Mouse (Mus musculus) Patski (cell line): ENCODE data around the gene Cxcl1. TPM values are rescaled to one million over a fixed set of nuclear protein-coding genes. Genes with fewer than 3 reads are reported as not detected.
A peak's percentile ranks its signal among the peaks of the same experiment; 100 is the strongest.

Experiments used
- ATAC-seq: fragments of 100-300 bp; one replicate; pipeline ENCODE4 v1.8.0; 2021
- CTCF ChIA-PET: fragments of 350-600 bp; sonication (Branson Sonifier 250); formaldehyde crosslinking; loops from one replicate; lab custom pipeline; 2022; ENCODE audit warnings: inconsistent platforms; lab: Charles Lee
- POLR2A ChIA-PET: fragments of 350-600 bp; sonication (Branson Sonifier 250); formaldehyde crosslinking; loops from one replicate; lab custom pipeline; 2022; ENCODE audit warnings: antibody characterized with exemption, inconsistent platforms; lab: Charles Lee
- DNase-seq: peaks from one replicate; pipeline ENCODE4 v3.0.0-alpha.2; 2011; ENCODE audit warnings: low read depth, low spot score
- H3K27me3 ChIP-seq: fragments of 371-371 bp; one replicate; pipeline ENCODE4 v1.5.1; 2021
- CTCF ChIP-seq: fragments of 100-300 bp; IDR thresholded peaks from one replicate; pipeline ENCODE4 v1.5.1; 2021
- in situ Hi-C: fragments of 300-500 bp; cut with MboI; formaldehyde crosslinking; loops from 3 replicates; pipeline ENCODE4 v1.11.1; 2018; ENCODE audit warnings: low pct_unique_long_range_greater_than_20kb, mixed read lengths
- polyA plus RNA-seq: library from polyadenylated mRNA; unstranded; gene quantifications from one replicate; pipeline ENCODE4 v1.2.3, GENCODE M21; 2021

Gene Cxcl1
- polyA plus RNA-seq, 1 experiment from 2014 or later: 86.7 TPM

GRCm38 (mm10) chr5:90881682-90882081, 9.4 kb upstream of the Cxcl1 start:
- no peak for TF ChIP-seq CTCF
- ChIA-PET POLR2A (interaction anchor here (1.6 to 2.0 kb wide), 2 partner anchors 9 to 122 kb away, joined by 10 to 12 read pairs; partner anchors contain the start of genes Cxcl1 and Cxcl5), CTCF (interaction anchor here (1.2 to 1.7 kb wide), 7 partner anchors 9 to 220 kb away, joined by 3 to 7 read pairs (median 5); partner anchors contain the start of genes Cxcl1, Cxcl15 and Cxcl3)
- ATAC-seq (peak; percentile 29), DNase-seq (no peak)
- H3K27me3 ChIP-seq: no peaks in the 10 kb centered on the region
- in situ Hi-C loops: loop anchor here (25.0 kb wide), 1 partner anchor 1419 kb away; the partner anchor contains the start of gene Gc

- in situ Hi-C loops: loop anchor here (25.0 kb wide), 1 partner anchor 1420 kb away; the partner anchor contains the start of gene Gc
- no peaks in the 10 kb centered on the region for H3K27me3 ChIP-seq
- DNase-seq: no peak
- ATAC-seq: no peak
- ChIA-PET CTCF (interaction anchor here (1.2 to 1.7 kb wide), 6 partner anchors 9 to 221 kb away, joined by 3 to 7 read pairs (median 4); partner anchors contain the start of genes Cxcl1, Cxcl15 and Cxcl3), POLR2A (interaction anchor here (1.6 to 2.0 kb wide), 2 partner anchors 9 to 123 kb away, joined by 10 to 12 read pairs; partner anchors contain the start of genes Cxcl1 and Cxcl5)
- TF ChIP-seq CTCF: no peak
Observed at GRCm38 (mm10) chr5:90882146-90882545, 8.9 kb upstream of the Cxcl1 start.

GRCm38 (mm10) chr5:90884628-90885242, 6.3 kb upstream of the Cxcl1 start:
- CTCF ChIA-PET: interaction anchor here (1.4 to 2.0 kb wide), 3 partner anchors 9 to 84 kb away, joined by 3 to 6 read pairs (median 5); no protein-coding TSS in a partner anchor
- DNase-seq (no peak), ATAC-seq (no peak)
- POLR2A ChIA-PET: no interaction called here
- TF ChIP-seq CTCF: no peak
- H3K27me3 ChIP-seq: no peaks in the 10 kb centered on the region
- in situ Hi-C loops: loop anchor here (25.0 kb wide), 1 partner anchor 1422 kb away; the partner anchor contains the start of gene Gc

GRCm38 (mm10) chr5:90888661-90889060, 2.4 kb upstream of the Cxcl1 start:
- in situ Hi-C loops: loop anchor here (25.0 kb wide), 1 partner anchor 1426 kb away; the partner anchor contains the start of gene Gc
- CTCF ChIA-PET: interaction anchor here (1.5 to 6.6 kb wide), 4 partner anchors 12 to 227 kb away, joined by 5 to 55 read pairs (median 12); partner anchors contain the start of gene Cxcl2
- POLR2A ChIA-PET: no interaction called here
- no peak for DNase-seq
- no peak for TF ChIP-seq CTCF
- H3K27me3 ChIP-seq: no peaks in the 10 kb centered on the region
- ATAC-seq: no peak

- in situ Hi-C loops: loop anchor here (25.0 kb wide), 1 partner anchor 1429 kb away; the partner anchor contains the start of gene Gc
- ATAC-seq (no peak), DNase-seq (no peak)
- ChIA-PET CTCF (interaction anchor here (1.0 to 6.6 kb wide), 8 partner anchors 10 to 230 kb away, joined by 3 to 55 read pairs (median 8); partner anchors contain the start of gene Cxcl2), POLR2A (interaction anchor here (0.5 to 2.1 kb wide), 2 partner anchors 9 to 226 kb away, joined by 7 to 12 read pairs; no protein-coding TSS in a partner anchor)
- H3K27me3 ChIP-seq: no peaks in the 10 kb centered on the region
- TF ChIP-seq CTCF: no peak
Observed at GRCm38 (mm10) chr5:90891464-90891813, 398 bp downstream of the Cxcl1 start.

GRCm38 (mm10) chr5:90894231-90894630, 3.2 kb downstream of the Cxcl1 start:
- in situ Hi-C loops: loop anchor here (25.0 kb wide), 1 partner anchor 1432 kb away; the partner anchor contains the start of gene Gc
- no peak for ATAC-seq
- no peak for DNase-seq
- ChIA-PET POLR2A (no interaction called here), CTCF (interaction anchor here (6.6 kb wide), 1 partner anchor 8 kb away, joined by 55 read pairs; the partner anchor contains the start of gene Cxcl2)
- TF ChIP-seq CTCF: no peak
- no peaks in the 10 kb centered on the region for H3K27me3 ChIP-seq

- DNase-seq: no peak
- ChIA-PET POLR2A (no interaction called here), CTCF (interaction anchor here (0.8 kb wide), 1 partner anchor 26 kb away, joined by 3 read pairs; no protein-coding TSS in a partner anchor)
- in situ Hi-C loops: loop anchor here (25.0 kb wide), 1 partner anchor 1435 kb away; the partner anchor contains the start of gene Gc
- ATAC-seq: no peak
- H3K27me3 ChIP-seq: no peaks in the 10 kb centered on the region
- no peak for TF ChIP-seq CTCF
Observed at GRCm38 (mm10) chr5:90897429-90897828, 6.4 kb downstream of the Cxcl1 start.

GRCm38 (mm10) chr5:90899308-90899707, 8.3 kb downstream of the Cxcl1 start:
- no peak for ATAC-seq
- no peak for TF ChIP-seq CTCF
- no peaks in the 10 kb centered on the region for H3K27me3 ChIP-seq
- no peak for DNase-seq
- ChIA-PET CTCF (interaction anchor here (1.0 to 11.9 kb wide), 7 partner anchors 7 to 247 kb away, joined by 3 to 100 read pairs (median 5); partner anchors contain the start of gene Cxcl1), POLR2A (no interaction called here)
- in situ Hi-C loops: loop anchor here (25.0 kb wide), 1 partner anchor 1437 kb away; the partner anchor contains the start of gene Gc

- in situ Hi-C loops: loop anchor here (10.0 kb wide), 2 partner anchors 105 to 245 kb away; partner anchors contain the start of gene Cxcl15
- ChIA-PET POLR2A (interaction anchor here (0.8 kb wide), 1 partner anchor 31 kb away, joined by 3 read pairs; the partner anchor contains the start of gene Mthfd2l), CTCF (interaction anchor here (1.1 to 11.9 kb wide), 5 partner anchors 8 to 240 kb away, joined by 3 to 100 read pairs (median 10); partner anchors contain the start of gene Cxcl1)
- DNase-seq: no peak
- ATAC-seq: no peak
- no peak for TF ChIP-seq CTCF
- no peaks in the 10 kb centered on the region for H3K27me3 ChIP-seq
Observed at GRCm38 (mm10) chr5:90900147-90900546, 9.1 kb downstream of the Cxcl1 start.

- no peak for DNase-seq
- POLR2A ChIA-PET: interaction anchor here (0.6 kb wide), 1 partner anchor 210 kb away, joined by 3 read pairs; no protein-coding TSS in a partner anchor
- TF ChIP-seq CTCF: no peak
- in situ Hi-C loops: loop anchor here (10.0 kb wide), 2 partner anchors 106 to 246 kb away; partner anchors contain the start of gene Cxcl15
- ATAC-seq: no peak
- H3K27me3 ChIP-seq: no peaks in the 10 kb centered on the region
- CTCF ChIA-PET: interaction anchor here (1.2 to 11.9 kb wide), 4 partner anchors 7 to 241 kb away, joined by 3 to 100 read pairs (median 32); partner anchors contain the start of gene Cxcl1
Observed at GRCm38 (mm10) chr5:90900688-90901087, 9.6 kb downstream of the Cxcl1 start.
